Mouse (Mus musculus) C2C12 (cell line): ENCODE measurements around the gene Traf5. TPM values are rescaled to one million over a fixed set of nuclear protein-coding genes. Genes with fewer than 3 reads are reported as not detected.

ENCODE experiments used
- H3K27me3 ChIP-seq: one replicate; pipeline ENCODE4 v1.6.1; 2011; ENCODE audit not compliant: control insufficient read depth, insufficient read depth, insufficient read length
- H3K36me3 ChIP-seq: one replicate; pipeline ENCODE4 v1.6.1; 2011; ENCODE audit not compliant: control insufficient read depth, insufficient read depth
- H3K4me3 ChIP-seq: one replicate; pipeline ENCODE4 v1.5.1; 2011; ENCODE audit warnings: mild to moderate bottlenecking, control low read depth; ENCODE audit not compliant: poor library complexity, insufficient read depth, severe bottlenecking
- H3K79me2 ChIP-seq: one replicate; pipeline ENCODE4 v1.6.1; 2011; ENCODE audit not compliant: control insufficient read depth, insufficient read depth
- H3K79me3 ChIP-seq: one replicate; pipeline ENCODE4 v1.6.1; 2011; ENCODE audit warnings: low read depth, control low read depth
- H3ac ChIP-seq: one replicate; pipeline ENCODE3; 2011; ENCODE audit warnings: low read depth; ENCODE audit not compliant: control insufficient read depth, insufficient read length
- CEBPB ChIP-seq: IDR thresholded peaks from one replicate; pipeline ENCODE4 v1.6.1; 2011; ENCODE audit warnings: low read depth, mild to moderate bottlenecking, control low read depth, moderate library complexity
- CTCF ChIP-seq: IDR thresholded peaks from one replicate; pipeline ENCODE4 v1.5.1; 2011; ENCODE audit not compliant: control insufficient read depth, insufficient read depth, insufficient read length
- FOSL1 ChIP-seq: IDR thresholded peaks from one replicate; pipeline ENCODE4 v1.8.0; 2011; ENCODE audit warnings: mild to moderate bottlenecking, low read length; ENCODE audit not compliant: poor library complexity, insufficient read depth, severe bottlenecking
- MAX ChIP-seq: IDR thresholded peaks from one replicate; pipeline ENCODE4 v1.6.1; 2011; ENCODE audit warnings: mild to moderate bottlenecking, control low read depth
- MYOD1 ChIP-seq: IDR thresholded peaks from one replicate; pipeline ENCODE4 v1.6.1; 2011; ENCODE audit warnings: low read depth; ENCODE audit not compliant: control insufficient read depth, insufficient read length
- MYOG ChIP-seq: IDR thresholded peaks from one replicate; pipeline ENCODE4 v1.6.1; 2011; ENCODE audit not compliant: control insufficient read depth, insufficient read length; ENCODE audit errors: extremely low read depth
- USF1 ChIP-seq: IDR thresholded peaks from one replicate; pipeline ENCODE4 v1.6.1; 2011; ENCODE audit warnings: low read depth, mild to moderate bottlenecking, control low read depth, moderate library complexity
- polyA plus RNA-seq: library from polyadenylated mRNA; unstranded; fragments of >200 nt; fragmentation: generic; extraction: Trizol; gene quantifications from one replicate; pipeline ENCODE4 v1.2.1, GENCODE M21; 2012; ENCODE audit warnings: missing spikeins

Gene Traf5
- polyA plus RNA-seq, 1 experiment, result 20.5 TPM

- Histone ChIP-seq H3ac (no peak within 1 kb of the TSS), H3K36me3 (no peaks in the 10 kb centered on the region), H3K4me3 (no peak within 1 kb of the TSS), H3K79me3 (no peaks in the 10 kb centered on the region), H3K27me3 (peaks cover 16% of the 10 kb centered on the region), H3K79me2 (no peaks in the 10 kb centered on the region)
- no peak for TF ChIP-seq FOSL1
- TF ChIP-seq USF1, result no peak
- no peak for TF ChIP-seq MYOG
- no peak for TF ChIP-seq CTCF
- no peak for TF ChIP-seq MYOD1
- no peak for TF ChIP-seq MAX
Observed at GRCm38 (mm10) chr1:191977187-191977586, 115.2 kb downstream of the Traf5 start, which contains the start of gene Rd3. Rd3 (plus strand) TSS chr1:191977370.

- H3K36me3 ChIP-seq, result no peaks in the 10 kb centered on the region
- H3K79me2 ChIP-seq, result no peaks in the 10 kb centered on the region
- H3ac ChIP-seq, result no peak overlapping the region
- no peak overlapping the region for H3K4me3 ChIP-seq
- H3K27me3 ChIP-seq, result peaks cover 16% of the 10 kb centered on the region
- no peak for TF ChIP-seq CEBPB
- no peak for TF ChIP-seq MAX
- no peak for TF ChIP-seq MYOG
- H3K79me3 ChIP-seq, result no peaks in the 10 kb centered on the region
Observed at GRCm38 (mm10) chr1:191974509-191975405, 117.6 kb downstream of the Traf5 start.

- H3K27me3 ChIP-seq, result no peaks in the 10 kb centered on the region
- H3K36me3 ChIP-seq, result no peaks in the 10 kb centered on the region
- H3K79me3 ChIP-seq, result no peaks in the 10 kb centered on the region
- H3ac ChIP-seq, result no peak overlapping the region
- H3K4me3 ChIP-seq, result no peak overlapping the region
- H3K79me2 ChIP-seq, result no peaks in the 10 kb centered on the region
- TF ChIP-seq MYOD1 (no peak), CEBPB (peak; percentile 43), FOSL1 (no peak), CTCF (no peak), MYOG (no peak), USF1 (no peak), MAX (no peak)
Observed at GRCm38 (mm10) chr1:191969939-191970338, 122.4 kb downstream of the Traf5 start.

GRCm38 (mm10) chr1:191964773-191965481 is 127.4 kb downstream of the Traf5 start:
- no peaks in the 10 kb centered on the region for H3K79me3 ChIP-seq
- no peaks in the 10 kb centered on the region for H3K79me2 ChIP-seq
- H3K27me3 ChIP-seq, result no peaks in the 10 kb centered on the region
- no peaks in the 10 kb centered on the region for H3K36me3 ChIP-seq
- no peak overlapping the region for H3ac ChIP-seq
- TF ChIP-seq CTCF (peak; percentile 83), FOSL1 (no peak)
- no peak overlapping the region for H3K4me3 ChIP-seq

GRCm38 (mm10) chr1:191963948-191964772 is 128.2 kb downstream of the Traf5 start:
- TF ChIP-seq CTCF, result peak; percentile 94
- no peak for TF ChIP-seq MAX
- no peak for TF ChIP-seq MYOG
- no peak for TF ChIP-seq MYOD1
- no peaks in the 10 kb centered on the region for H3K27me3 ChIP-seq

More at GRCm38 (mm10) chr1:191963948-191964772, 128.2 kb downstream of the Traf5 start:
- H3K79me2 ChIP-seq, result no peaks in the 10 kb centered on the region
- H3K4me3 ChIP-seq, result no peak overlapping the region
- H3K79me3 ChIP-seq, result no peaks in the 10 kb centered on the region
- no peaks in the 10 kb centered on the region for H3K36me3 ChIP-seq
- H3ac ChIP-seq, result no peak overlapping the region
